Mouse (Mus musculus): ENCODE results near the gene Fgf12. TPM values are rescaled to one million over a fixed set of nuclear protein-coding genes. Genes with fewer than 3 reads are reported as not detected.

Gene Fgf12
- polyA plus RNA-seq, 1 experiment from 2014 or later, result 3.3 TPM

DNA sequence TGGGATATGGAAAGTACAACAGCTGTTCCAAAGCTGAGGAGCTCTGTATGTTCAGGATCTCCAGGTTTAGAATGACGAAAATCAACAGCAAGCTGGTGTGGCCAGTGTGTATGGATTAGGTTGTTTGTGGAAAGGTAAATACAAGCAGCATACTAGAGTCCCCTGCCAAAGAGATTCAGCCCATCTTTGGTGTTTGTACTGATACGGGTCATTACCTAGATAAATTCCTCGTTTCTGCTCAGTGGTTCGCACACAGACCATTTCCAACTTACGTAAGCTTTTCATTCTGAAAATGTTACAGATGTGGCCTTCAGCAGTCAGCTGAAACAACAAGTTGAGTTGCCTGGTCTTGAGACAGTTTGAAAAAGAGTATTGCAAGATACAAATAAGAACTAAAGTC is 536.9 kb downstream of the Fgf12 start:
- Histone ChIP-seq H3K4me1 (replicated peaks; ENCODE audit: control insufficient read depth, insufficient read depth, low read length) (no peaks in the 10 kb centered on the region), H3K4me2 (ENCODE audit: low read depth, low read length, severe bottlenecking) (no peak overlapping the region), H3K9me3 (ENCODE audit: control insufficient read depth, low read length) (no peaks in the 10 kb centered on the region; the same call in 1 of the 2 replicates), H3K36me3 (ENCODE audit: control insufficient read depth, insufficient read depth, low read length) (no peaks in the 10 kb centered on the region), H3K9ac (ENCODE audit: low read length) (no peak overlapping the region), H3K27me3 (ENCODE audit: control insufficient read depth, insufficient read depth, low read length) (no peaks in the 10 kb centered on the region), H3K27ac (ENCODE audit: low read depth, low read length) (no peak overlapping the region), H3K4me3 (ENCODE audit: low read depth, low read length) (no peak overlapping the region)
- no peak for ATAC-seq (replicated peaks; ENCODE audit: low FRiP score)
- no peak for DNase-seq (ENCODE audit: low spot score)
- 87% methylated on average over 5 of the region's 5 CpGs for WGBS

DNA sequence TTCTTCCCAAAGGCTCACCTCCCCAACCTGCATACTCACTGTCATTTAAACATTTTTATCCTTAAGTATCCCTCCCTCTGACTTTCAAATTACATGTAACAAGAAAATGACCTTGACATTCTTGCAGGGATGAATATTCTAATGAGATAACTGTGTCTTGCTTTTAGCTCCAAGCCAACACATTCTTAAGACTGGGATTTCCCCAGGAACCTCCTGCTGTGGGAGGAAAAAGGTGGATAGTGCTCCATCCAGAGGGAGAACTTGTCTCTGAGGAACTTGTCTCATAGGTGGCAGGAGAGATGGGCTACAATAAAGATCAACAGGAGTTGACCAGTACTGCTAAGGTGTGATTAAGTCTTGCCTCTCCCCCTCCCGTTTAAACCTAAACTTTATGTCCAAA is 540.5 kb downstream of the Fgf12 start:
- H3K9ac ChIP-seq (ENCODE audit: low read length), result no peak overlapping the region
- no peak overlapping the region for H3K4me2 ChIP-seq (ENCODE audit: low read depth, low read length, severe bottlenecking)
- H3K27me3 ChIP-seq (ENCODE audit: control insufficient read depth, insufficient read depth, low read length), result no peaks in the 10 kb centered on the region
- WGBS, result 84% methylated on average over 1 of the region's 1 CpGs
- no peaks in the 10 kb centered on the region for H3K36me3 ChIP-seq (ENCODE audit: control insufficient read depth, insufficient read depth, low read length)
- H3K27ac ChIP-seq (ENCODE audit: low read depth, low read length), result no peak overlapping the region
- no peak for DNase-seq (ENCODE audit: low spot score)
- no peak overlapping the region for H3K4me3 ChIP-seq (ENCODE audit: low read depth, low read length)
- H3K4me1 ChIP-seq (replicated peaks; ENCODE audit: control insufficient read depth, insufficient read depth, low read length), result no peaks in the 10 kb centered on the region
- no peaks in the 10 kb centered on the region for H3K9me3 ChIP-seq (ENCODE audit: control insufficient read depth, low read length)
- ATAC-seq (replicated peaks; ENCODE audit: low FRiP score), result no peak

DNA sequence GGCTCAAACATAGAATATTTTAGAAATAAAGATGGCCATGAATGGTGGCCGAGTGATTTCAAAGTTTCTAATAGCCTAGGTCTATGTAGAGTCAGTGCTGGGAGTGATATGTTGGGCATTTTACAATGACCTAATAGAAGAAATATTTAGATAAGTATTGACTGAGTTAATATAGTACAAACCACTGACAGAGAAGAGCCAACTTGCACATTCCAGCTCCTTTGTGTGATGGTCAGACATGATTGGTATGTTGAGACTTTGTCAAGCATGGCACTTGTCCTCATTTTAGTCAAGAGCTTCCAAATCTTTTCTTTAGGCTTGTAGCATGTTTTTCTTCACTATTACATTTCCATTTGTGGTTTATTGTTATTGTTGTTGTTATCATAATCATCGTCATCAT is 596.4 kb downstream of the Fgf12 start:
- Histone ChIP-seq H3K9me3 (ENCODE audit: control insufficient read depth, low read length) (no peaks in the 10 kb centered on the region), H3K9ac (ENCODE audit: low read length) (no peak overlapping the region), H3K4me1 (replicated peaks; ENCODE audit: control insufficient read depth, insufficient read depth, low read length) (no peaks in the 10 kb centered on the region), H3K27ac (ENCODE audit: low read depth, low read length) (no peak overlapping the region), H3K27me3 (ENCODE audit: control insufficient read depth, insufficient read depth, low read length) (no peaks in the 10 kb centered on the region), H3K4me3 (ENCODE audit: low read depth, low read length) (no peak overlapping the region), H3K36me3 (ENCODE audit: control insufficient read depth, insufficient read depth, low read length) (no peaks in the 10 kb centered on the region), H3K4me2 (ENCODE audit: low read depth, low read length, severe bottlenecking) (no peak overlapping the region)
- no peak for ATAC-seq (replicated peaks; ENCODE audit: low FRiP score)
- no peak for DNase-seq (ENCODE audit: low spot score)
- WGBS, result 94% methylated on average over 2 of the region's 2 CpGs

DNA sequence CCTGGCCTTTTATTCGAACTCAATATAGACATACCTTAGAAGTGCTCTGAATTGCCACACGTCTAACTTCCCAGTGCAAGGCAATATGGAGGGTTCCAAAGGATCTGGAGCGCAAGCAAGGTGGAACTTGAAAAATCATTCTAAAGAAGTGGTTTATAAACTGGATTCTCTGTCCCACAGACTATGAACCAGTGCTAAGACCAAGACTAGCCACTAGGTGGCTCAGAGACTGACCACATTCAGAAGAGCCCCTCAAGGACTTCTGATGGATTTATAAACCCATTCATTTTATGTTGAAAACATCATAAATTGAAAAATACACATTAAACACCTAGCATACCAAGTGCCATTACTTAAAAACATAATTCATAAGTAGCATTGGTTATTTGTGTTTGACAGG is 611.9 kb downstream of the Fgf12 start:
- no peak overlapping the region for H3K4me2 ChIP-seq (ENCODE audit: low read depth, low read length, severe bottlenecking)
- H3K27me3 ChIP-seq (ENCODE audit: control insufficient read depth, insufficient read depth, low read length), result no peaks in the 10 kb centered on the region
- DNase-seq (ENCODE audit: low spot score) (no peak), ATAC-seq (replicated peaks; ENCODE audit: low FRiP score) (no peak)
- H3K9me3 ChIP-seq (ENCODE audit: control insufficient read depth, low read length), result no peaks in the 10 kb centered on the region
- 89% methylated on average over 3 of the region's 3 CpGs for WGBS
- H3K36me3 ChIP-seq (ENCODE audit: control insufficient read depth, insufficient read depth, low read length), result no peaks in the 10 kb centered on the region
- no peak overlapping the region for H3K4me3 ChIP-seq (ENCODE audit: low read depth, low read length)
- no peak overlapping the region for H3K9ac ChIP-seq (ENCODE audit: low read length)
- H3K4me1 ChIP-seq (replicated peaks; ENCODE audit: control insufficient read depth, insufficient read depth, low read length), result no peaks in the 10 kb centered on the region
- H3K27ac ChIP-seq (ENCODE audit: low read depth, low read length), result no peak overlapping the region

DNA sequence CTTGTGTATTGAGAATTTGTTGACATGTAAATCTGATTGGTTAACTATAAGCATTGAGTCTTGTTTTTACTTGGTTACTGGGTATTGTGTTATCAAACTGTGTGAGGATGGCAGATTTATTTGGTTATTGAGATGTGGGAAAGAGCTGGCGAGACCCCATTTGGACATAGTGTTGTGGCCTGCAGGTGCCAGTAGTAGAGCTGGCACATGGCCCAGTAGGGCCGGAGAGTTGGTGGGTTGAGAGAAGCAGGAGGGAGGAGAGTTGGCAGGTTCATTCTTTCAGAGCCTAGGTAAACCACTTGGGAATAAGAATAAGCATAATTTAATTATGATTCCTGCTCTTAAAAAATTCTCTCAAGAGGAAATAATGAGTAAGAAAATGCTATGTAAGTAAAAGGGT is 625.9 kb downstream of the Fgf12 start:
- no peaks in the 10 kb centered on the region for H3K9me3 ChIP-seq (ENCODE audit: control insufficient read depth, low read length)
- DNase-seq (ENCODE audit: low spot score) (no peak), ATAC-seq (replicated peaks; ENCODE audit: low FRiP score) (no peak)
- 87% methylated on average over 2 of the region's 2 CpGs for WGBS
- no peaks in the 10 kb centered on the region for H3K4me1 ChIP-seq (replicated peaks; ENCODE audit: control insufficient read depth, insufficient read depth, low read length)
- no peak overlapping the region for H3K9ac ChIP-seq (ENCODE audit: low read length)
- H3K27me3 ChIP-seq (ENCODE audit: control insufficient read depth, insufficient read depth, low read length), result no peaks in the 10 kb centered on the region
- H3K36me3 ChIP-seq (ENCODE audit: control insufficient read depth, insufficient read depth, low read length), result no peaks in the 10 kb centered on the region
- H3K27ac ChIP-seq (ENCODE audit: low read depth, low read length), result no peak overlapping the region
- H3K4me2 ChIP-seq (ENCODE audit: low read depth, low read length, severe bottlenecking), result no peak overlapping the region
- H3K4me3 ChIP-seq (ENCODE audit: low read depth, low read length), result no peak overlapping the region

MicroRNA genes within 50 kb of the gene (microRNA counts, 519-probe panel; counts per million panel counts)
- microRNA mmu-miR-690, result 31.2 counts per million

Small RNA genes within 50 kb of the gene (microRNA-seq; reads per million reads assigned to microRNA genes)
- not detected for gene Mir690 (ENCODE audit: insufficient number of aligned reads)

Other genes starting within 250 kb of the Fgf12 start
- gene Mb21d2, start 176.6 kb upstream of the Fgf12 start, polyA plus RNA-seq (2014; fragmentation: Nextera tagmentation; extraction: Ambion mirVana), result 6.8 and 7.3 TPM in 2 replicates